14 mouse cellular contexts compared by ENCODE assay signal in the genomic region with DNA sequence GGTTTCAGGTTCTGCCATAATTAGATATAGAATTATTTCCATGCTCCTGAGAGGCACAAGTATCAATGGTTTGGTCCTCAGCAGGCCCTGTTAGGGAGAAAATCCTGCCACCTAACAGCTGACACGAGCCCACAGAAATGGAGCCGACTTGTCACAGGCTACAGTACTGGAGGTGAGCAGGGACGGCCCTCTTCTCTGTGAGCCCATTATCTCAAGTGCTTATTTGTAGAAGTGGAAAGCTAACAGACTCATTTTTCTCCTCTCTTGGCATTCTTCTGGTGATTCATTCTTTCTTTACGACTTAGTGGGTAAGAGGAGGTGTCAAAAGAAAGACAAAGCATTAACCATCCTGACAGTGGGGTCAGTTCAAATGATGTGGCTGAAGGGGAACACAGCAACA.
"Had no signal": no experiment of that assay in that cellular context is flagged by ENCODE, and none has a peak within 500 bp of the region (broad histone marks: within the 10 kb centered on the region; RNA-seq: fewer than 3 reads in every experiment).

No protein-coding gene starts in this region.

- ATAC-seq: liver, embryonic 12.5 days; midbrain, embryonic 16.5 days had no signal

- H3K27me3 ChIP-seq: liver, embryonic 12.5 days; lung, embryonic 15.5 days; midbrain, embryonic 12.5 days; neural tube, embryonic 12.5 days; stomach, embryonic 15.5 days had no signal

- H3K27ac ChIP-seq: liver, embryonic 12.5 days; liver, embryonic 14.5 days; lung, embryonic 15.5 days; midbrain, embryonic 10.5 days; midbrain, embryonic 12.5 days; neural tube, embryonic 12.5 days; stomach, embryonic 15.5 days; stomach, postnatal 0 days had no signal

- H3K9ac ChIP-seq: liver, embryonic 12.5 days; liver, embryonic 14.5 days; lung, embryonic 15.5 days; midbrain, embryonic 12.5 days; neural tube, embryonic 12.5 days; stomach, embryonic 15.5 days had no signal

- H3K4me3 ChIP-seq: liver, embryonic 12.5 days; lung, embryonic 15.5 days; midbrain, embryonic 10.5 days; midbrain, embryonic 12.5 days; neural tube, embryonic 12.5 days; stomach, embryonic 15.5 days had no signal

- DNase-seq: midbrain, embryonic 14.5 days; right cerebral cortex, postnatal 14 days; thymus, adult 2 months; thymus, postnatal 25 days; thymus, postnatal 4 days had no signal

- H3K4me1 ChIP-seq: liver, embryonic 12.5 days; lung, embryonic 15.5 days; midbrain, embryonic 10.5 days; midbrain, embryonic 12.5 days; neural tube, embryonic 12.5 days; stomach, embryonic 15.5 days had no signal

- H3K4me2 ChIP-seq: liver, embryonic 12.5 days; lung, embryonic 15.5 days; midbrain, embryonic 12.5 days; neural tube, embryonic 12.5 days; stomach, embryonic 15.5 days had no signal

- H3K9me3 ChIP-seq: liver, embryonic 12.5 days; lung, embryonic 15.5 days; midbrain, embryonic 10.5 days; midbrain, embryonic 12.5 days; neural tube, embryonic 12.5 days; stomach, embryonic 15.5 days had no signal
